Mouse (Mus musculus) inflammation-experienced regulatory T-cells, adult 6 months (primary cell): ENCODE measurements around the gene Nid1. TPM values are rescaled to one million over a fixed set of nuclear protein-coding genes. Genes with fewer than 3 reads are reported as not detected.
A peak's percentile ranks its signal among the peaks of the same experiment; 100 is the strongest.
"Not testable (repeated sequence)": the region's sequence is repeated elsewhere in the genome, so short reads cannot be mapped to it uniquely, and the experiment has no call there.

ENCODE experiments used
- ATAC-seq: one replicate; pipeline ENCODE4 v1.8.0; 2017
- polyA plus RNA-seq, 3 experiments: library from polyadenylated mRNA; unstranded; fragments of 100-300 nt; shearing (Covaris generic); gene quantifications; one replicate each; pipeline ENCODE4 v1.2.1; 2017

The Nid1 gene
- polyA plus RNA-seq, 3 experiments from 2014 or later, result 0.13 TPM; not detected in 2

DNA sequence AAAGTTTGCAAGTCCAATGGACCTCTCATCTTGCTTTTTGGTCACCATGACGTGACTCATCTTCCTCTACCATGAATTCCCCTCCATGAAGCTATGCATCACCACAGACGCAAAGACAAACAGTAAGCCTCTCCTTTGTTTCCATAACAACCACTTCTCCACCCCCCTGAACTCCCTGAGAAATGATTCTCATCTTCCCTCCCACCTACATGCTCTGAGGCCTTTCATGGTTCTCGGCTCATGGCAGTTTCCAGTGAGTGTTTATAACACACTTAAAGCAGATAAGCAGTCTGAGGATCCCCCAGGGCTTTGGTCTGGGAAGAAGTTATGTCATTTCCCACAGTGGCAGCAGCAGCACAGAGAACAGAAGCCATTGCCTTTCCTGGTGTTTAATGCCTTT lies 56.2 kb downstream of the Nid1 start:
- ATAC-seq, result peak; percentile 67

DNA sequence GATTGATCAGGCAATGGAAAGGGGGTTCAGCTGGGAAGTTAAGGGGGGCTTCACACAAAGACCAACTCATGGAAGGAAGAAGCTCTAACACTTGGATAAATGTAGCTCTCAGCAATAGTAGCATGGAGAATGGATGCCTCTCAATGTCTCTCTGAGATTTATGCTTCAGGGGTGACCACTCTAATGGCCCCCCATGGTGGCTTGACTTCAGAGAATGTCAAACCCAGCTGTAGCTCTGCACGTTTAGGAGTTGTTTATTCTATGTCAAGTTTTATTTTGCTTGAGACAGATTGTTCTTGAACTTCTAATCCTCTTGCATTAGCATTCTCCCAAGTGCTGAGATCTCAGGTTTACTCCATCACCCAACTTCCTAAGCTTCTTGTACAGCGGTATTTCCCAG lies 60.7 kb downstream of the Nid1 start:
- no peak for ATAC-seq

DNA sequence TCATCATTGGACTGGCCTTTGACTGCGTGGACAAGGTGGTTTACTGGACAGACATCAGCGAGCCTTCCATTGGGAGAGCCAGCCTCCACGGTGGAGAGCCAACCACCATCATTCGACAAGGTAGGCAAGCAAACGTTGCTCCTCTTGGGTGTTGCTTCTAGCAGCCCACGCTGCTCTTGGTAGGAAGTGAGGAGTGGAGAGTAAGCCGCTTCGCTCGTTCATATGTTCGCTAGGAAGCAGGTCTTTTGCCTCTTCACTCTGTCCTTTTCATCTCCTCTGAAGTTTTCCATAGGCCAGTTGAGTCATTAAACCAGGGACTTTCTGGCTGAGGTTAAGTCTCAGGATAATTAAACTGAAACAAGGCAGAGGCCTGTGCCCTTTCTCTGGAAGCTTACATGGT lies 65.1 kb downstream of the Nid1 start:
- ATAC-seq, result peak; percentile 83

DNA sequence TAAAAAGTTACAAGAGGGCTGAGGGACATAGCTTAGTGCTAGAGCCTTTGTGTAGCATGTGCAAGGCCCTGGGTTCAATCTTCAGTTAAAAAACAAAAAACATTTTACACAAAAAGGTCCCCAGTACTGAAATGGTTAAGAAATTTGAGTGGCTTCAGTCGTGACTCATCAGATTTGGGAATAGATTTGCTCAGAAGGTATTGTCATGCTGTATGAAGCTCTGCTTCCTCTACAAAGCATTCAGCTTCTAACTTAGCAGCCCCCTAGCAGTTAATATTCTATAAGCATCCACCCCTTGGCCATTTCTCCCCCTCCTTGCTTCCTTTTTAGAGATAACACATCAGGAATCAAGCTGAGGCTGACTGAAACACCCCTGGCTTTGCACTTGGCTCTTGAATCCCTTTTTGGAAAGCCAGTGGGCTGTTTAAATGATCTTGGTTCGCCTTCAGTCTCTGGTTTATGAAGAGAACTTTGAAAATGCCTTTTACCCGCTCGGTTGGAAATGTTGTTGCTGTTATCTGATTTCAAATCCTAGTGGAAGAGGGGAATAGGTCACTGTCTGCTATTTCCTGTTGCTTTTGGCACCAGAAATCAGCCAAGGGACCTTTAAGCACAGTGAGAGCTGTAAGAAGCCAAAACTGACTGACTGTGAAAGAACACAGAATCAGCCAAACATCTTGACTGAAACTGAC lies 66.5 kb downstream of the Nid1 start:
- no peak for ATAC-seq

DNA sequence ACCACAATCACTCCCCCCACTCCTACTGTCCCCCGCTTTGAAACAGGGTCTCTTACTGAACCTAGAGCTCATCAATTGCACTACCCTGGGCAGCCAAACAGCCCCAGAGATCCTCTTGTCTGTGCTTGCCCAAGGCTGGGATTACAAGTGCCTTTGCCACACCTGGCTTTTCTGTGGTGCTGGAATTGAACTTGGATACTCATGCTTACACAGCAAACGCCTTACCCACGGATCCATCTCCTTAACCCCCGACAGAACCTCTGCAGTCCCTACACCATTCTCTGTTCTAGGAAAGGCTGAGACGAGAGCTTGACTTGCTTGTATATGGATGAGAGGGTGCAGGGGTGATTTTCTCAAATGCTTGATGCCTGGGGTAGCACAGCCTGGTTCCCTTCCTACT lies 67.7 kb downstream of the Nid1 start:
- no peak for ATAC-seq

DNA sequence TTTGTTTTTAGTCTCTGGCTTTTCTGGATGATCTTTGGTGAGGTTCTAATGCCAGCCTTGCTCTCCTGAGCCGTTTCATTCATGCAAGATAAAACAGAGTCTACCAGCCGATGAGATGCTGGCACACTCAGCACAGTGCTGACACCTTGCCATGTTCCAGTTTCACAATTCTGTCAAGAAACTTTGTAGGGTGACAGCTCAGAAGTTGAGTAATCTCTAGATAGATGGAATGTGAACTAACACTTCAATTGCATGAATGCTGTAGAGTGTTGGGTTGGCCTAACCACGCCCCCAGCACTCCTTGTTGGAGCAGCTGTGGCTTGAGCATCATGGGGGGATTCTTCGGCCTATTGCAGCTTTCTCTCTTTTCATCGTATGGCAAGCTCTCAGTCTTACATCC lies 69.2 kb downstream of the Nid1 start:
- ATAC-seq, result no peak

DNA sequence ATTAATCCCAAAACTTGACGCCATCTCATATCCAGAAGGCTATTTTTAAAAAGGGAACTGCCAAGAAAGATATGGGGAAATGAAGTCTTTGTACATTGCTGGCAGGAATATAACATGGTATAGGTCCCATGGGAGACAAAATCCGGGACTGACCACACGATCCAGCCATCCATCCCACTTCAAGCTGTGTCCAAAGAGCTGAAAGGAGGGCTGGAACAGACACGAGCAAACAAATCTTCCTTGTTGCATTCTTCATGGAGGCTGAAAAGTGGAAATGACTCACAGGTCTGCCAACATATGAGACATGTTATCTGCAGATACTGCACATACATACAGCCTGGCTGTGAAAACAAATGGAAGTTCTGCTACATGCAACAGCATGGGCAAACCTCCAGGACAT lies 77.5 kb downstream of the Nid1 start:
- ATAC-seq, result no peak

DNA sequence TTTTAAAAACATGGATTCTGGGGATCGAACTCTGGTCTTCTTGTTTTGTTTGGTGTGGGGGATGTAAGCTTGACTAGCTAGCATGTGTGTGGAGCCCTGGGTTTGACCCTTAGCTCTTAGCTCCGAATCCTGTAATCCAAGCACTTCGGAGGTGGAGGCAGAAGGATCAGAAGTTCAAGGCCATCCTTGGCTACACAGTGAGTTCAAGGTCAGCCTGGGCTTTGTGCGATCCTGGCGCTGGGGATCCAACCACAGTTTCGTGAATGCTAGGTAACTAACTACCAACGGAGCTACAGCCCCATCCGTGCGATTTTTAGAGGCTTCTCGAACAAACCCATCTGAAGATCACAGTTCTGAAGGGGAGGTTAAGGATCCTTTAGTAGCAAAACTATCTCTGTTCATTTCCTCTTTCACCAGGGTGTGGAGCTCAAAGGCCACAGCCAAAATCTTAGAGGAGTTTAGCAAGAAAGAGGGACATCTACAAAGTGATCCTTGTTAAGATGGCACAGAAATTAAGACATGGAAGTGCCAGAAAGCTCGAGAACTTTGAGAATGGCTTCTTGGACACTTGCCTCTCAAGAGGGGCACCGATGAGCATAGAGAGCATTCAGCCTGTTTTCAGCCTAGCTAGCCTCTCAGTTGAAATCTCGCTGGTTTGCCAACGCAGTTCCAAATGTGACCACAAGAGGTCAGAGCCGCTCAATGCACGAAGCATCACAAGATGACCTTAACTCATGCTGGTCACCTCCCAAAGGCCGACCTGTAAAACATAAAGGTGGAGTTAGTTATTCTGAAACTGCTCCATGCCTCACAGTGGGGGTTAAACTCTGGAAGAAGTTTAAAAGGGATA lies 79.2 kb downstream of the Nid1 start:
- peak; percentile 74 for ATAC-seq

DNA sequence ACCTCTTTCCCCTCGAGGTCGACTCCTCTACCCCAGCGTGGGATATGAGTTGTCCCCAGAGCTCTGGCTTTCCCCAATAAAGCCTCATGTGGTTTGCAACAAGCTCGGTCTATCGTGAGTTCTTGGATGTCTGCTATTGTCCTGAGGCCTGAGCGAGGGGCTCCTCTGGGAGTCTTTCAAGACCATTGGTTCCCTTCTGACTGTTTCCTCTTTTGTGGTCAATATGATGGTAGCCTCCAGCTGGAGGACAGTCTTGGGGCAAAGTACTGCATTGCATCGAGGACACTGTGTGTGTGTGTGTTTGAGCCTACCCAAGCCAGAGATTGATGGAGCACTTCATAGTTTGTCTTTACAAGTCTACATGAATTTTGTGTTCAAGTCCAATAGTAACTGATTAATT lies 80.8 kb downstream of the Nid1 start:
- no peak for ATAC-seq

DNA sequence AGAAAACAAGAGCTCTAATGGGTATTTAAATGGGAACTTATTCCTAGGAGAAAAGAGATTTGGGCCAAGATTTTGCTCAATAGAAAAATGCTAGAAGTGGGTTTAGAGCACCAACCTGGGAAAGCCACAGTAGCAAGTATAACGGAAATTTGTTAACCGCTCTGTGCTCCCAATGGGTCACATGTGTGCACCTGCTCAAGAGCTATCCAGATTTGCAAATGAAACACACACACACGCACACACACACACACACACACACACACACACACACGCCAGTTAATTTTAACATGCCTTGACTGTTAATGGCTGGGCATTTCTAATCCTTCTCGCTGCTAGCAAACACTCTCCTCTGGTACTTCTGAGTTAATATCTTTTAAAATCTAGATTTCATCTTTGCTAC lies 83.1 kb downstream of the Nid1 start:
- ATAC-seq, result peak; percentile 19

DNA sequence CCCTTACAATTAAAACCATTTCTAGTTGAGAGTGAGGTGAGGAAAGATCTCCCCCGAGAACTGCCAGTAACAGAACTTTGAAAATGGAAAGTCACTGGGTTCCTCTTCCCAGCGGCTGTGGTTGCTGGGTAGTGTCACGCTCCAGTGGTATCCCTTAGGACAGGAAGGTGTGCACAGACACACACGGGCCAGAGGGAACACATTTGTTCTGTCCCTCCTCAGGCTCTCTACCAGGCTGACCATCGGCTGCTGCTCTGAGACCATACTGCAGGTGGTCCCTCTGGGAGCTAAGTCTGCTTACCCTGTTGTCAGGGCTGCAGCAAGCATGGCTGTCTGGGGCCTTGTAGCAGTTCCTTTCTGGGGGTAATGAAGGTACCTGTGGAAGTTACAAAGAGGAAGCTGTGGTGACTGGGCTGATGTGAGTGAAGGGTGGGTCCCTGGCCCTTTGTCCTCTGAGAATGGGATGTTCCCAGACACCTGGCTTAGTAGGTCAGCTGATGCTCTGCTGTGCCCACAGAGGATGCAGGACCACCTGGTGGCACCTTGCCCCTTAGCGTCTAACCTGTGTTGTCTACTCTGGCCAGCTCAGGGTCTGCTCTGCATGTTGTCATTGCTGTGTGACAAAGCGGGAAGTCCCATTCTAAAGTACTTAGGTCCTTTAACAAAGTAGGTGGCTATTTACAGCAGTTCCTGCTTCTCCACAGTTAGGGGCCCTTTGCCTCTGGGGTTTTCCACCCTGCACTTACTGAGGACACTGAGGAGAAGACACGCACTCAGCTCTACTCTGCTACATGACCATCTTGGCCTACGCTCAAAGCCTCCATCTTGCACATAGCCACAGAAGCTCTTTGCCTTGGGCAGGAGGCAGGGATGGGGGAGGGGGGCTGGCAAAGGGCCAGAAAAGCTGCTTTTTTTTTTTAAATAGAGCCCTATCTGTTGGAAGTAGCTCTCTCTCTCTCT lies 86.6 kb downstream of the Nid1 start:
- peak; percentile 47 for ATAC-seq

DNA sequence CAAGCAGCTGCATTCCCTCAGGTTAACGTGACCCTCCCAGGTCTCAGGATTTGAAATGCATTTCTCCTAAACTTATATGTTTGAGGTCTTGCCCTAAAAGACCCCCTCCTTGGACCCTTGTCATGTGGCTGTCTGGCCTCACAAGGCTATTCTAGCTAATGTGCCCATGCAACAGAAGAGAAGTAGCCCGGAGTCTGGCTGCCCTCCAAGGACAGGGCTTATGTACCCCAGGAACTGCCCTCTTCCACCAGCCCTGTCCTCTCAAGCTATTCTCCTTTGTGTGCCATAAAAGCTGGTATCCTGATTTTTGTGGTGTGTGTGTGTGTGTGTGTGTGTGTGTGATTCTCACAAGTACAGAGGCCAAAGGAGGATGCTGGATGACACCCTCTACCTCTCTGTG lies 87.9 kb downstream of the Nid1 start:
- ATAC-seq, result no peak

DNA sequence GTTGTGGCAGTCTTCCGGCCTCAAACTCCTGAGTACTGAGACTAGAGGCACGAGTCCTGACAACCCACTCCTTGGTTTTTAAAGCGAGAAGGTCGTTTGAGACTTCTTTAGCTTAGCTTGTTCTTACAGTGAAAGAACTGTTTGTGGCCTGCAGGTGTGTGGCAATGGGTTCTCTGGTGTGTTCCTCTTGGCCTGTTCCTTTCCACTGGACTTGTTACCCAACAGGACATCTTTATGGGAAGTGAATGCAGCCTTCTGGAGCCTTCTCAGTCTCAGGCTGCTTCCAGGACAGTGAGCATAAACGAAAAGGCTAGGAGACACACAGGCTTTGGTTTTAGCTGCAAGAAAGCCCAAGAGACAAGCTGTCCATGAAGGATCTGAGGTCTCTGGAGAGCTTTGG lies 88.5 kb downstream of the Nid1 start:
- no peak for ATAC-seq

DNA sequence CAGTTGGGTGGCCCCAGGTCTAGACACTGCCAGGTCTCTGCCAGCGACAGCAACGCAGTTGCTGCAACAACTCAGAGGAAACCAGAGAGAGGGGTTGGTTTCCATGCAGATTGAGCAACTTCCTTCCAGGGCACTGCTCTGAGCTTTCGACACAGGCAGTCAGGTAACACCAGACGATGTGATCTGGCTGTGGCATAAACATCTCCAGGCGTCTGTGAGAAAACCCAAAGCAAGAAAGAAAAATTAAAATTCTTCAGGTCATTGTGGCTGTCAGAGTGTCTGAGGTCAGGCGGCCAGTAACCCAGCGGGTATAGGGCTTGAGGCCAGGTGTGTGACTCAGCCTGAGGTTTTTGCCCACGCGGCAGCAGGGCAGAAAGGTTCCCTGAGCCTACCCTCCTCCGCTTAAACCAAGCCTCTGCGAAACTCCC lies 91.8 kb downstream of the Nid1 start:
- peak; percentile 77 for ATAC-seq

DNA sequence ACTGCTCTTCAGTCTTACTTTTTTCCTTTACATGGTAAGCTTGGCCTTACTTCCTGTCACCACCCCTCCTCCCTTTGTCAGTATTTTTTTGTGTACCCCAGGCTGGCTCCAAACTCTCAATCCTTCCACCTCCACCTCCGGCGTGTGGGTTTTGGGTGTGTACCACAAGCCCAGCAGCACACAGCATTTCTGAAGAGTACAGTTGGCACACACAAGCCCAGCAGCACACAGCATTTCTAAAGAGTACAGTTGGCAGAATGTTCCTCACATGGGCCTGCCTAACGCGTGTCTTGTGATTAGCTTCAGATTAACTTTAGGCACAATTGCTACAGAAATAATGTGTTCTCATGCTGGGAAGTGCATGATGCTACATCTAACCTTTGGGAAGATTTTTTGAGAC lies 93.6 kb downstream of the Nid1 start:
- peak; percentile 41 for ATAC-seq

DNA sequence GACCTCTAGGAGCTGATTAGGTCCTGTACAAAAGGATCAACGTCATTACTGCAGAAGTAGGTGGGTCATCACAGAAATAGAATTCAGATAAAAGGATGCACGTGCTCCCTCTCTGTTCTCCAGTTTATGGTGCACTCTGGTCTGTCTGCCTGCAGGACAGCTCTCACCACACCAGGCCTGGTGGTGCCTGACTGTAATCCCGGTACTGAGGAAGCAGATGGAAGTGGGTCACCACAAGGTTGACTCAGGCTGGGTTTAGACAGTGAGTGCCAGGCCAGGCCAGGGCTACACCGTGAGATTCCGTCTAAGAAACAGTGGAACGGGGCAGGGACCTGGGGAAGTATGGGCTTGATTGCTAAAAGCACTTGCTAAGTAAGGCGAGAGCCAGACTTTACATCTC lies 94.6 kb downstream of the Nid1 start:
- ATAC-seq, result no peak

DNA sequence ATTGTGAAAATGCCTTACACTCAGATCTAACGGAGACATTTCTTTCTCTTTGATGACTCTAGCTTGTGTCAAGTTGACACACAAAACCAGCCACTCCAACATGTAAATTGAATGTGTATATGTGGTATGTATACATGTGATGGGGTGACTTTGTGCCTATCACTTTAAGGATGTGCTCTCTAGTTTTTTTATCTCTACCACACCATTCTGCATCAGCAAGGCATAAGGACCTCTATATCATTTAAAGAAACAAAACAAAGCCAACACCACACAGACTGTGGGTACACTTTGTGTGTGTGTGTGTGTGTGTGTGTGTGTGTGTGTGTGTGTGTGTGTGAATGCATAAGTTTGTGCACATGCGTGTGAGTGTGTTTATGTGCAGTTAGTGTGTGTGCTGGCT lies 99.2 kb downstream of the Nid1 start:
- ATAC-seq, result no peak

DNA sequence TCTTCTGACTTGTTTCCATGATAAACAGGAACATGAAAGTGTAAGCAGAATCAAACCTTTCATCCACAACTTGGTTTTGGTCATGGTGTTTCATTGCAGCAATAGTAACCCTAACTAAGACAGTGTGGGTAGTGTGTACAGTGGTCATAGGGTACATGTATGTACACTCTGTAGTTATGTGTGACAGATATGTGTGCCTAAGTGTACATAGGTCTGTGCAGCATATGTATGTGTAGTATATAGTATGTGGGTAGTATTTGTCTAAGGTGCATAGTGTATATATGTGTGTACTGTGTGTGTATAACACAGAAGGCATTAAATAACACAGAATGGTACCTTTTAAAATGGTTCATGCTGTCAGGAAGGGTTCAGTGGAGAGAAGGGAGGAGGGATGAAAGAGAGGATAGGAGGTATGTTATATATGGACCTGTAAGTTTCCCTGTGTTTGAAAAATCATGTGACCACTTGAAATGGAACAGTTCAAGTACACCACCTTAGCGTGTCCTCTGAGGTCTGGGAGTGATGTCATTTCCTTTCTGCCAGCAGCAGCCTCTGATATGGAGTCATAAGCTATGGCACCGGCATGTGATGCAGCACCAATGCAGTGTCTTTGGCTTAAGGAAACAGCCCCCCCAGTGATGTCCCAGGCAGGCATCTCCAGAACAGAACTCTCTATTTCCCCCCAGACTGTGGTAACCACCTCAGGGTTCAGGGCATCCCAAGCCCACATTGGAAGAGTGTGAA lies 100.1 kb downstream of the Nid1 start:
- peak; percentile 75 for ATAC-seq

DNA sequence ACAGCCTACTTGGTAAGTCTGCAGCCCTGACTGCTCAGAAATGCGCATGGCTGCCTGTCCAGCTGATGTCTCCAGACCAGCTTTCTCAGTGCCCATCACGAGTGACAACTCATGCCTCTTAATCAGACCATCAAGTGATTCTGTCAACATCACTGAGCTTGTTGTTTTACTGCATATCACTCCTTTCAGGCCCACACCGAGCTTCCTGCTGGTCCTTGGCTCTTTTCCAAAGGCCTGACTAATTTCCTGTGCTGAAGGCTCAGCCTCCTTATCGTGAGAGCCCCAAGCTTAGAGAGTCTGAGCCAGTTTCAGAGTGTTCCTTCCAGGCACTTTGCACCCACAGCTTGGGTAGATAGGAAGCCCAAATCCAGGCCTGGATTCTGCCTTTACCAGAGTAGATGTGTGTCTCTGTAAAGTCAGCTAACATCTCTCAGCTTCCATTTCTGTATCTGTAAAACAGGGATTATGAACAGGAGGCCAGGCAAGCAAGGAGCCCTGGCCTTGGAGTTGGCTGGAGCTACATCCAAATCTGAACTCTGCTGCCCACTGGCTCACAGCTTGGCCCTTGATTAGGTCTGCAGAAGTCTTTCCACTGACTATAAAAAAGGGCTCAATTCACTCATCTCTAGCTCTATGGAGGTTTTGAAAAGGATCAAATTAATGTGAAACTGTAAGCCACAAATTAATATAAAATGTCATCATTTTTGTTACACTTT lies 101.4 kb downstream of the Nid1 start:
- peak; percentile 89 for ATAC-seq

DNA sequence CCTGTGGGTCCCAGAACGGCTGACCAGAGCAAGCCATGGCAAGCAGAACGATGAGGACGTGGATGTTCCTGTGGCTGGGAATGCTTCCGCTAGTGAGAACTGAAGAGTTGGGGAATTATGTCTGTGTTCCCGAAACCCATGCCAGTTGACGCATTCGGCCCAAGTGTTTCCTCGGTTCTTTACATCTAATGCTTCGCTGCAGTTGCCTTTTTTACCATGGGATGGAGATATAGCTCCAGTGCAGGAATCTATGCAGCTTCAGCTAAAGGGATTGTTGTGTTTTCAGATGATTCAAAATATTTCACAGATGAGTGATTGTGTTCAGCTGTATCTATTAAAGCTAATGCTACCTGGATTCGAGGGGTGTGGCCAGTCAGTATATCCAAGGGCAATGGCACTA lies 105.7 kb downstream of the Nid1 start:
- ATAC-seq, result not testable (repeated sequence)

DNA sequence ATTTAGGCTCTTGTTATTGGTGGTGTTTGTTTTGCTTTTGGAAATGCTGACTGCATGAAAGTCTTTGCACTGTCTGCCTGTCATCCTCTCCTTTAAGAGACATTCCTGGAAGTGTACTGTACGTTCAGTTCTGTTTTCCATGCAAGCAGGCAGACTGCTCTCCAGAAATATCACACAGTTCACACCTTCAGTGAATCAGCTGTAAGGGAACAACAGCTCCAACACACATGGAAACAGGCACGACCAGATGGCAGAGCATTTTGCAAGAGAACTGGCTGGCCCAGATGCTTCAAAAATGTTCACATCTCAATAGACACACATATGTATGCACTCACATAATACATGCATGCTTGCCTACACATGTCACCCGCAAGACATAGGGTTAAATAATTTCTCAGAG lies 109.4 kb downstream of the Nid1 start:
- ATAC-seq, result no peak

DNA sequence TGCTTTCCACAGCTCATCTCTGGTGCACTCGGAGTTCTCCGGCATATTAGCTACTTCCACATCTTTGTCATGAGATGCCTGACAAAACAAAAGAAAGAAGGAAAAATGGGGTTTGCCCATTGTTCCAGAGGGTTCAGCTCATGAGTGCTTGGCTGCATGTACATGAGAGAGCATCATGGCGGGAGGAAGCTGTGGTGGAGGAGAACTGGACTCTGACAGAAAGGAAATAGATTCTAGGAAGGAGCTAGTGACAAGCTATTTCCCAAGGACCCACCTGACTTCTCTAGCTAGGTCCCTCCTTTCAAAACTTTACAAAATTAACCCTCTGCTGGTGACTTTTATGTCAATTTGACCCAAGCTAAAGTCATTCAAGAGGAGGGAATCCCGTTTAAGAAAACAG lies 110.5 kb downstream of the Nid1 start:
- no peak for ATAC-seq
